Mouse (Mus musculus): ENCODE data around the gene Kcnn4.

The Kcnn4 gene

GRCm38 (mm10) chr7:24366716-24367632 lies 3.1 kb upstream of the Kcnn4 start:
- DNase-seq, result no peak

- no peak for DNase-seq
These were observed 1.8 kb upstream of the Kcnn4 start for GRCm38 (mm10) chr7:24368226-24368625.

GRCm38 (mm10) chr7:24368946-24369345 lies 1.1 kb upstream of the Kcnn4 start:
- DNase-seq, result no peak

- DNase-seq, result no peak
These were observed 1.1 kb downstream of the Kcnn4 start for GRCm38 (mm10) chr7:24371012-24371808.

GRCm38 (mm10) chr7:24371809-24372145 lies 1.7 kb downstream of the Kcnn4 start:
- no peak for DNase-seq

- no peak for DNase-seq
These were observed 2.2 kb downstream of the Kcnn4 start for GRCm38 (mm10) chr7:24372300-24372699.

- DNase-seq, result no peak
These were observed 2.7 kb downstream of the Kcnn4 start for GRCm38 (mm10) chr7:24372786-24373185.

- DNase-seq, result peak; percentile 53
These were observed 3.7 kb downstream of the Kcnn4 start for GRCm38 (mm10) chr7:24373538-24374379.

- DNase-seq, result no peak
These were observed 6.4 kb downstream of the Kcnn4 start for GRCm38 (mm10) chr7:24376456-24376855.

- DNase-seq, result peak; percentile 32
These were observed 7.2 kb downstream of the Kcnn4 start for GRCm38 (mm10) chr7:24377091-24377865.

GRCm38 (mm10) chr7:24378049-24378701 lies 8.1 kb downstream of the Kcnn4 start:
- no peak for DNase-seq

- no peak for DNase-seq
These were observed 9.9 kb downstream of the Kcnn4 start for GRCm38 (mm10) chr7:24379934-24380333.

- DNase-seq, result no peak
These were observed 10.3 kb downstream of the Kcnn4 start for GRCm38 (mm10) chr7:24380370-24380769.

GRCm38 (mm10) chr7:24382730-24383372 lies 12.8 kb downstream of the Kcnn4 start:
- DNase-seq, result no peak

- DNase-seq, result no peak
These were observed 14.0 kb downstream of the Kcnn4 start for GRCm38 (mm10) chr7:24384070-24384469.

GRCm38 (mm10) chr7:24384827-24385226 lies 14.8 kb downstream of the Kcnn4 start:
- DNase-seq, result peak; percentile 79

GRCm38 (mm10) chr7:24387059-24387556 lies 17.0 kb downstream of the Kcnn4 start:
- no peak for DNase-seq

- DNase-seq, result no peak
These were observed 19.6 kb downstream of the Kcnn4 start for GRCm38 (mm10) chr7:24389516-24390187.

GRCm38 (mm10) chr7:24390512-24390911 lies 20.4 kb downstream of the Kcnn4 start:
- DNase-seq, result no peak

GRCm38 (mm10) chr7:24391077-24391476 lies 21.0 kb downstream of the Kcnn4 start:
- DNase-seq, result no peak
